Mouse (Mus musculus) neural tube, embryonic 11.5 days (tissue): Measurements from ENCODE around the gene Tstd1. TPM values are rescaled to one million over a fixed set of nuclear protein-coding genes. Genes with fewer than 3 reads are reported as not detected.

Experiments
- ATAC-seq: fragments of 200-750 bp; cut with Nextera tagmentation; 2 replicates; pipeline ENCODE4 v1.8.0; 2017; ENCODE audit warnings: moderate number of reproducible peaks, mild to moderate bottlenecking, moderate TSS enrichment, moderate library complexity; ENCODE audit not compliant: insufficient read depth, low FRiP score, low TSS enrichment
- DNase-seq: peaks from one replicate; pipeline ENCODE4 v3.0.0-alpha.2; 2015; ENCODE audit warnings: low spot score
- H3K27ac ChIP-seq: fragments of 300-500 bp; sonication (generic); 2 replicates; pipeline ENCODE4 v1.5.1; 2014; ENCODE audit warnings: low read depth, mild to moderate bottlenecking, low read length
- H3K27me3 ChIP-seq: fragments of 300-500 bp; sonication (generic); 2 replicates; pipeline ENCODE4 v1.6.1; 2014; ENCODE audit warnings: mild to moderate bottlenecking, low read length, mixed read lengths; ENCODE audit not compliant: control insufficient read depth, insufficient read depth
- H3K36me3 ChIP-seq: fragments of 300-500 bp; sonication (generic); 2 replicates; pipeline ENCODE4 v1.6.1; 2014; ENCODE audit warnings: mild to moderate bottlenecking, low read length, moderate library complexity, mixed read lengths; ENCODE audit not compliant: control insufficient read depth, insufficient read depth
- H3K4me1 ChIP-seq: fragments of 300-500 bp; sonication (generic); 2 replicates; pipeline ENCODE4 v1.6.1; 2014; ENCODE audit warnings: low read length, mixed read lengths; ENCODE audit not compliant: control insufficient read depth, insufficient read depth
- H3K4me2 ChIP-seq: fragments of 300-500 bp; sonication (generic); 2 replicates; pipeline ENCODE4 v1.6.1; 2014; ENCODE audit warnings: low read depth, mild to moderate bottlenecking, moderate library complexity
- H3K4me3 ChIP-seq: fragments of 300-500 bp; sonication (generic); 2 replicates; pipeline ENCODE4 v1.5.1; 2014; ENCODE audit warnings: low read depth, low read length
- H3K9ac ChIP-seq: fragments of 300-500 bp; sonication (generic); 2 replicates; pipeline ENCODE4 v1.6.1; 2014; ENCODE audit warnings: mild to moderate bottlenecking, low read length
- H3K9me3 ChIP-seq: fragments of 300-500 bp; sonication (generic); 2 replicates; pipeline ENCODE4 v1.6.1; 2016; ENCODE audit warnings: low read length; ENCODE audit not compliant: control insufficient read depth
- WGBS: fragments of 180-500 bp; shearing (Covaris S2); extraction: QIAGEN DNeasy Blood & Tissue Kit; methylation state at CpG from one replicate; pipeline ENCODE4 v1.1.7; 2014; 5-methylcytosine and 5-hydroxymethylcytosine counted together
- polyA plus RNA-seq: library from polyadenylated mRNA; unstranded; fragments of >200 nt; fragmentation: Nextera tagmentation; extraction: Ambion mirVana; gene quantifications from 2 replicates; pipeline ENCODE4 v1.2.1, GENCODE M21; 2014

Tstd1 gene
- polyA plus RNA-seq, 1 experiment from 2014 or later, result 3.6 TPM

DNA sequence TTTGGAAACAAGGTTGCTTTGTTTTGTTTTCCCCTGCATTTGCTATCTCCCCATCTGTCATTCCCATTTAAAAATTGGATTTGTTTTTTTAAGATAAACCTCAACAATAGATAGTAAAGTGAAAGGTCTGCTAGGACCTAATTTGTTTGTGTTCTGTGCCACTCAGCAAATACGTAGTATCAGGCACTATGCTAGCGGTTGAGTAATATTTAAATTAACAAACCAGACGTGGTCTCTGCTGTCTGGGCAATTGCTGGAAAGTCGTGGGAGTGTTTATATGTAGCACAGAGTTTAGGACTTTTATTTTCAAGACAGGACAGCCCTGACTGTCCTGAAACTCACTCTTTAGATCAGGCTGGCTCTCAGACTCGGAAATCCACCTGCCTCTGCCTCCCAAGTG, 33.9 kb downstream of the Tstd1 start:
- Histone ChIP-seq H3K27me3 (no peaks in the 10 kb centered on the region), H3K9me3 (no peaks in the 10 kb centered on the region), H3K27ac (no peak overlapping the region), H3K36me3 (no peaks in the 10 kb centered on the region), H3K4me2 (no peak overlapping the region), H3K9ac (no peak overlapping the region), H3K4me3 (no peak overlapping the region), H3K4me1 (no peaks in the 10 kb centered on the region)
- DNase-seq, result no peak
- ATAC-seq, result no peak
- WGBS, result 80% methylated on average over 5 of the region's 5 CpGs

DNA sequence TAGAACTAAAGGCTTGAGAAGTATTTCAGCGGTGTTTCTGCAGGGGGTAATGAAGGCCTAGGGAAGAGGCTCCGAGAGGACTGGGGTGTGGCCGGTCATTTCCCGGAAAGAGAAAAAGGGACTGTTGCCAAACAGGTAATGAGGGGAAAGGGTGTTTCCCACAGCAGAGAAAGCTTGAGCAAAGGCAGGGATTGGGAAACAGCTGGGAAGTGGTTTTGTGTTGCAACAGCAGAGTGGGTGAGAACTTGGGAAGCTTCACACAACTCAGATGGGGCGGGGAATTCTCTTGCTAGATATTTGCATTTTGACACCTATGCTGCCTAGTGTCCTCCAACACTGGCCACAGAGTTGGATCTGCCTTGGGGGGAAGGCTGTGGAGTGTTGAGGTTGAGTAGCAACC, 34.3 kb downstream of the Tstd1 start:
- WGBS, result 86% methylated on average over 5 of the region's 5 CpGs
- no peak overlapping the region for H3K9ac ChIP-seq
- no peaks in the 10 kb centered on the region for H3K9me3 ChIP-seq
- DNase-seq, result no peak
- H3K4me1 ChIP-seq, result no peaks in the 10 kb centered on the region
- no peaks in the 10 kb centered on the region for H3K36me3 ChIP-seq
- H3K27ac ChIP-seq, result no peak overlapping the region
- ATAC-seq, result no peak
- H3K27me3 ChIP-seq, result no peaks in the 10 kb centered on the region
- no peak overlapping the region for H3K4me2 ChIP-seq
- H3K4me3 ChIP-seq, result no peak overlapping the region

DNA sequence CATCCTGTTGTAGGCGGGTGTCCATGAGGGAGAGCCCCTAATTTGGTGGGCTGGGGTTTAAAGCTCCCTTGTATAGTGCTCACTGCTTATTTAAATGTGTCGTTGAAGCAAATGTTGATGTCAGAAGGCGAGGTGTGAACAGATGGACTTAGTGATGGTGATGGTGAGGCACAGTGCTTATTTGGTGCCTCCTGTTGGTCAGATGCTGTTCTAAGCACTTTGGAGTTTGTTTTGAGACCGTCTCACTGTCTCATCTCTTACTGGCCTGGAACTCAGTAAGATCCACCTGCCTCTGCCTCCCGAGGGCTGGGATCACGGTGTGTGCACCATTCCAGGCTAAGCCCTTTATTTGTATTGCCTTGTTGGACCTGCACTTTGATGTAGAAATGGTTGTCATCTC, 36.3 kb downstream of the Tstd1 start:
- Histone ChIP-seq H3K9ac (no peak overlapping the region), H3K27me3 (no peaks in the 10 kb centered on the region), H3K4me3 (no peak overlapping the region), H3K4me1 (no peaks in the 10 kb centered on the region), H3K36me3 (no peaks in the 10 kb centered on the region), H3K4me2 (no peak overlapping the region), H3K9me3 (no peaks in the 10 kb centered on the region), H3K27ac (no peak overlapping the region)
- no peak for DNase-seq
- ATAC-seq, result no peak
- WGBS, result 78% methylated on average over 6 of the region's 6 CpGs

DNA sequence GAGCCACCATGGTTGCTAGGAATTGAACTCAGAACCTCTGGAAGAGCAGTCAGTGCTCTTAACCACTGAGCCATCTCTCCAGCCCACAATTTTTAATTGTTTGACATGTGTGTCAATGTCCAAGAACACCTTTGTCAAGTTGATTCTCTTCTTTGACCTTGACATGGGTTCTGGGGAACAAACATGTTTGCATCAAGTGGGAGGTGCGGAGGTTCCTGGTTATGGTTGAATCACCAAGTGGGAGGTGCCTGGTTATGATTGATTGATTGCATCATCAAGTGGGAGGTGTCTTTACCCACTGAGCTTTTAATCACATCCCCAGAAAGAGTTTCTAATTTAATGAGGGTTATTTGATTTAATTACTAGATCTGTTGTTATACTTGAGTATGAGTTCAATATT, 38.9 kb downstream of the Tstd1 start:
- Histone ChIP-seq H3K9ac (no peak overlapping the region), H3K36me3 (no peaks in the 10 kb centered on the region), H3K4me3 (no peak overlapping the region), H3K4me2 (no peak overlapping the region), H3K27ac (no peak overlapping the region), H3K9me3 (no peaks in the 10 kb centered on the region), H3K4me1 (no peaks in the 10 kb centered on the region), H3K27me3 (no peaks in the 10 kb centered on the region)
- DNase-seq, result no peak
- 100% methylated on average over 1 of the region's 1 CpGs for WGBS
- no peak for ATAC-seq

DNA sequence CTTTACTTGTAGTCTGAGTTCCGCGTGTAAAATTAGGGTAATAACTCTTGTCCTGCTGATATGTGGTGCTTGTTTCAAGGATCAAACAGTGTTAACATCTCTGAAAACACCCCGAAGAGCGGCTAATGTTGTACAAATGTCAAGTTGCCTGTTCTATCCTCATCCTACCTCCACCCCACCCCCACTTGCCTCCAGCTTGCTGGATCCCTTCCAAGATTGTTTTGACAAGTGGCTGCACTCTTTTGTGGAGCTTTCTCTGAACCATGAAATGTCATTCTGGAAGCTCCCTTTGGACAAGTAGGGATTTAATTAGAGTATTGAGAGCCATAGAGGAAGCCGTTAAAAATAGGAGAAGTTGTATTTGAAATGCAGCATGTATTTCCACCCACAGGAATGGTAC, 41.1 kb downstream of the Tstd1 start:
- no peaks in the 10 kb centered on the region for H3K27me3 ChIP-seq
- no peak overlapping the region for H3K4me2 ChIP-seq
- DNase-seq (no peak), ATAC-seq (no peak)
- H3K27ac ChIP-seq, result no peak overlapping the region
- no peak overlapping the region for H3K9ac ChIP-seq
- no peak overlapping the region for H3K4me3 ChIP-seq
- no peaks in the 10 kb centered on the region for H3K9me3 ChIP-seq
- no peaks in the 10 kb centered on the region for H3K4me1 ChIP-seq
- WGBS, result 53% methylated on average over 5 of the region's 5 CpGs
- no peaks in the 10 kb centered on the region for H3K36me3 ChIP-seq

DNA sequence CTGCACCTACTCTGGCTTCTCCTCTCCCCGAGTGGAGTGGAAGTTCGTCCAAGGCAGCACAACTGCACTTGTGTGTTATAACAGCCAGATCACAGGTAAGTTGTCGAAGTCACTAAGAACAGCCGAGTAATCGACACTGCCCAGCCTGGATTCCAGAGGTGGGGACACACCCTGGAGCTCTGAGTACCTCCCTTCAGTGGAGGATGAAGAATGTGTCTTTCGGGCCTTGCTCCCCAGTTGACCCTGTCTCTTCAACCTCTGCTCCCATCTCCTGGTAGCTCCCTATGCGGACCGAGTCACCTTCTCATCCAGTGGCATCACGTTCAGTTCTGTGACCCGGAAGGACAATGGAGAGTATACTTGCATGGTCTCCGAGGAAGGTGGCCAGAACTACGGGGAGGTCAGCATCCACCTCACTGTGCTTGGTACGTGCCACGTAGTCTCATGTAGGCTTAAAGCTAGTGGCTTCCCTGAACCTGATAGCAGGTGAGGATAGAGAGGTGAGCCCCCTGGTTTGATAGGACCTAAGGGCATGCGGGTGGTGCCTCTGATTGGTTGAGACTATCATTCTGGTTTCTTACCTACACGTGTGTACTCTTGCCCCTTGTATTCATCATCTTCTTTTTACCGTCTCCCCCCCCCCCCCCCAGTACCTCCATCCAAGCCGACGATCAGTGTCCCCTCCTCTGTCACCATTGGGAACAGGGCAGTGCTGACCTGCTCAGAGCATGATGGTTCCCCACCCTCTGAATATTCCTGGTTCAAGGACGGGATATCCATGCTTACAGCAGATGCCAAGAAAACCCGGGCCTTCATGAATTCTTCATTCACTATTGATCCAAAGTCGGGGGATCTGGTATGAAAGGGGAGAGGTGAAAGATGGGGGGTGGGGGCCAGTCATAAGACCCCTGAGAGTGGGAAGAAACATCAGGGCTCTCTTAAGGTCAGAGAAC, 42.2 kb downstream of the Tstd1 start:
- H3K27ac ChIP-seq, result no peak overlapping the region
- H3K9ac ChIP-seq, result no peak overlapping the region
- H3K4me2 ChIP-seq, result no peak overlapping the region
- no peaks in the 10 kb centered on the region for H3K4me1 ChIP-seq
- DNase-seq (no peak), ATAC-seq (no peak)
- H3K36me3 ChIP-seq, result no peaks in the 10 kb centered on the region
- H3K27me3 ChIP-seq, result no peaks in the 10 kb centered on the region
- 92% methylated on average over 21 of the region's 22 CpGs for WGBS
- no peaks in the 10 kb centered on the region for H3K9me3 ChIP-seq
- no peak overlapping the region for H3K4me3 ChIP-seq

DNA sequence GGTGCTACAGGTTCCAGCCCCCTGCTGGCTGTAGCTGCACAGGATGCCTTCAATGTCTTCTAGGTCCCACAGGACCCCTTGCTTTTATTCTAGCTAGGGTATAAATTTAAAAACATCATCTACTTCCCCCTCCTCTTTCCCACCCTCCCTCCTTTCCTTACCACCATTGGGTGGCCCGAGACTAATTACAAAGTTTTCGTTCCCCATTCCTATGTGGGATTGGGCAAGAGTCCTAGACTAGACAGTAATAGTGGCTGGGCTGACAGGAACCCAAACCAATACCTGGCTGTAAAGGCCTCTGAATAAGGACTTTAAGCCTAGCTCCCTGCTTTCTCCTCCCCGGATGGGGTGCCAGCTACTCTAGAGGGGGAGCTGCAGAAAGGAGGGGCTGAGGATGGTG, 44.5 kb downstream of the Tstd1 start:
- WGBS, result 98% methylated on average over 3 of the region's 3 CpGs
- H3K4me3 ChIP-seq, result no peak overlapping the region
- no peak overlapping the region for H3K4me2 ChIP-seq
- no peaks in the 10 kb centered on the region for H3K27me3 ChIP-seq
- no peak overlapping the region for H3K9ac ChIP-seq
- no peaks in the 10 kb centered on the region for H3K9me3 ChIP-seq
- no peaks in the 10 kb centered on the region for H3K36me3 ChIP-seq
- H3K4me1 ChIP-seq, result no peaks in the 10 kb centered on the region
- DNase-seq, result no peak
- no peak overlapping the region for H3K27ac ChIP-seq
- ATAC-seq, result no peak

DNA sequence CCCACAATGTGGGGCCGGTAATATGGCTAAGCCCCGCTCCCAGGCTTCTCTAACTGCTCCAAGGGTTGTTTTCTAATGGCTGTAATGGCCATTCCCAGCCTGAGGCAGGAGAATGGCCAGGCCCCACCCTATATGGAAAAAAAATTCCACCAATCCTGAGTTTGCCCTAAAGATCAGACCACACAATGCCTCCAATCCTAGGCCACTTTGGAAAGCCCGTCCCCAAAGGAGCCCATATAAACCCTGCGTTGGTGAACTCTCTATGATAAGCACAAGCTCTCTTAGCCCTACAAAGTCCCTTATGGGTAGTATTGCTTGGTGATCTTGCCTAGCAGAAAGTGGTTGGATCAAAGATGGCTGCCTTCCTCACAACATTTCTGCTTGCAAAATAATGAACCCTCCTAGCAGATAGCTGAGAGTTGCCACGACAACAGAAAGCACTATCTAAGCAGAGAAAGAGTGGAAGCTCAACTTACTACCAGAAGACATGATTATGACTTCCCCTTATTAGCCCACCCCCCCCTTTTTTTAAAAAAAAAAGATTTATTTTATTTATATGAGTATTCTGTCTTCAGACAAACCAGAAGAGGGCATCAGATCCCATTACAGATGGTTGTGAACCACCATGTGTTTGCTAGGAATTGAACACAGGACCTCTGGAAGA, 47.2 kb downstream of the Tstd1 start:
- 90% methylated on average over 5 of the region's 5 CpGs for WGBS
- Histone ChIP-seq H3K9ac (no peak overlapping the region), H3K27ac (no peak overlapping the region), H3K4me2 (no peak overlapping the region), H3K36me3 (no peaks in the 10 kb centered on the region), H3K27me3 (no peaks in the 10 kb centered on the region), H3K4me3 (no peak overlapping the region), H3K4me1 (no peaks in the 10 kb centered on the region), H3K9me3 (no peaks in the 10 kb centered on the region)
- ATAC-seq (no peak), DNase-seq (no peak)

DNA sequence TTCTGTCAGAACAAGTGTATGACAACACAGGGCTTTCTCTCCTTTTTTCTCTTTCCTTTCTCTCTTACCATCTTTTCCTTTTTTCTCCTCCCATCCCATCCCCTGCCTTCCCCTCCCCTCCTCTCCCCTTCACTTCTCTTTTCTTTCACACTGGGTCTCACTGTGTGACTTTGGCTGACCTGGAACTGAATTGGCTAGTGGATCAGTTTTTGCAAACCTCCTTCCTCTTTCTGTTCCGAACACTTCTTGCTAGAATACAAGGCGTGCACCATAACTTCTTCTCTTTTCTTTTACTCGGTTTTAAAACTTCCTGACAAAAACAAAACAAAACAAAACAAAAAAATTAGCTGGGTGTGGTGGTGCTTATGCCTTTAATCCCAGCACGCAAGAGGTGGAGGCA, 47.9 kb downstream of the Tstd1 start:
- Histone ChIP-seq H3K4me1 (no peaks in the 10 kb centered on the region), H3K36me3 (no peaks in the 10 kb centered on the region), H3K4me3 (no peak overlapping the region), H3K4me2 (no peak overlapping the region), H3K27ac (no peak overlapping the region), H3K27me3 (no peaks in the 10 kb centered on the region), H3K9me3 (no peaks in the 10 kb centered on the region), H3K9ac (no peak overlapping the region)
- no peak for ATAC-seq
- 85% methylated on average over 4 of the region's 4 CpGs for WGBS
- DNase-seq, result no peak
